Mouse (Mus musculus): ENCODE results near the gene Prdm16. TPM values are rescaled to one million over a fixed set of nuclear protein-coding genes. Genes with fewer than 3 reads are reported as not detected.
A peak's percentile ranks its signal among the peaks of the same experiment; 100 is the strongest.

Gene Prdm16
- total RNA-seq, 2 experiments from 2014 or later: 9.8 to 13.5 TPM

DNA sequence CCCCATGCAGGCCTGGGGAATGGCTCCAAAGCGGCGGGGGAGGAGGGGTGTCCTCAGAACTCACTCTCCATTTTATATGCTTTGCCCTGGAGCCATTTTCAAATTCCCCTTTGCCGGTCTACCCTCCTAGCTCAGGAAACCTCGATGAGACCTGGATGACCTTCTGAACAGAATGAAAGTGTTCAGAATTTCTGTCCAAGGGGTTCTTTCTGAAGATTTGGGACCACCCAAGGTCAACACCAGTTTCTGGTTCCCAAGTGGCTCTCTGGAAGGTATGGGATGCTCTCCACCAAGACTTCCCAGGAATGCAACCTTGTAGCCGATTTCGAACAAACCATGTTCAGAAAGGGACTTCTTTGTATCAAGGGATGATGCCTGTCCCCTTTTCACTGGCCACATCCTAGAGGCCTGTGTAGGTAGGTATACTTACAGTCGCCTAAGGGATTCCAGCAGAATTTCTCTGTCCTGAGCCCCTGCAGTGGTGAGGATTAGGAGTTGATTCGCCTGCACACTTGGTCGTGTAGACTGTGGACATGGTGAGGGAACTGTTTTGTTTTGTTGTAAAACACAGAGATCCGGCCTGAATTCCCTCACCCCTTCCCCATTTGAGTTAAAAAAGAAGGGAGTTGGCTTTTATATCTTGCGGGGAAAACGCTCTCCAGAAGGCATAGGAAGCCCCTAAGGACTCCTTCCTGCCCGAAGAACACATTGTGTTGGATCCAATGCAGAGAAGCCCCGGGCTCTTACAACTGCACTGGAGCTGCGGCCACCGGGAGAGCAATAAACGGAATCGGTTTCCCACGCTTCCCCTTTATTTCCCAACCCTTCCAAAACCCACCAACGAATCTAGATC is 4.0 kb upstream of the Prdm16 start:
- no peak for DNase-seq (ENCODE audit: low spot score in 2 of 2)

DNA sequence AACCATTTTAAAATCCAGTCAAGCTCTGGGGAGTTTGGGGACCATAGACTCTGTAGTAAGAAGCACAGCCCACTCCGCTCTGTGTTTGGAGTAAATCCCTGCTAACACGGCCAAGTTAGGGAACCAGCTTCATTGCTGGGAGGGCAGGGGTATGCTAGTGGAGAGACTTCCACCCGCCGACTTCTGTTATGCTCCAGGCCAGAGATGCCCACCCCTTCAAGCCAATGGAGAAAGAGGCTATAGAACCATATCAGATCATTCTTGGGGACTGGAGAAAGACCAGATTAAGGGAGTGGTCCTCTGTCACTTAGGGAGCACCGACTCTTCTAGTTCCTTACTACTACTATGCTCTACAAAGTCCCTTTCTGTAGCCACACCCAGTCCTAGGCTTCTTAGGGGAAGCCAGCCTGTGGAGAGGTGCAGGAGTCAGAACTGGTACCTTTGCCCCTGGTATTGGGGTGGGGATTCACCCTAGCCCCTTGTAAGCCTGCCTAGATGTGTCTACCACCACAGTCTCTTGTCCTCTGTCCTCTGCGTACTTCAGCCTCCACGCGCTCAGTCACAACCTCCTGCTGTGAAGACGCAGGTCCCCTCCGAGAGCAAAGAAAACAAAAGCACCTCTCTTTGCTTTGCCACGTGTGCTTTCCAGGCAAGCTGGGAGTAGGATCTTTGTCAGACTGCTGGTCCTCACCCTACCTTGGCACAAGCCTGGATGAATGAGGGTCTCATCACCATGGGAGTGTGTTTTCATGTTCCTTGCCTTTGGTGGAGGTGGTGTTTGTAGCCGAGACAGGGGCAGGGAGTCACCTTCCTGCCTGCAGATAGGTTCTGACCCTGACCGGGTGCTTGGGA is 3.1 kb upstream of the Prdm16 start:
- no peak for DNase-seq (ENCODE audit: low spot score in 2 of 2)

- no peak for DNase-seq (ENCODE audit: low spot score in 2 of 2)
These were observed 2.5 kb upstream of the Prdm16 start for GRCm38 (mm10) chr4:154639126-154639525.

DNA sequence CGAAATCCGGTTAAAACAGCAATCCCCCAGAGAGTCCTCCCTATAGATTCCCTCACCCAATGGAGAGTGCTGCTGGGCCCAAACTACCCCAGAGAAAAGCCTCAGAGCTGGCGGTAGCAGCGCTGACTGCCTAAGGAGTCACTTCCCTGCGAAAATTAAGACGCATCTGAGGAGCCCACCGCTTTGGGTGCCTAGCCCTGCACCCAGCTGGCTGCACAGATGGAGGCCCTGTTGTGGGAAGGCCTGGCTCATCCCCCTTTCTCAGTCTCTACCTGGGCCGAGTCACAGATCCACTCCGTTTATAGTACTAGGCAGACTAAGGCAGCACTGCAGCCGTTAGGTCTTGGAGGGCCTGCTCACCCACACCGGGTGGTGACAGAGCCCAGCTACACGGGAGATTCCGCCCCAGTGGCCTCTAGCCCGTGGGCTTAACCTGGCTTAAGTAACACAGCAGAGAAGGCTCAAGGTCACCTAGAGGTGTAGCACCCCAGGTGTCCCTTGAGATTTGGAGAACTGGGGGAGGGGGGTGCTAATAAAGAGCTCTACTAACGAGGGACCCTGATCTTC is 1.7 kb upstream of the Prdm16 start:
- no peak for DNase-seq (ENCODE audit: low spot score in 2 of 2)

DNA sequence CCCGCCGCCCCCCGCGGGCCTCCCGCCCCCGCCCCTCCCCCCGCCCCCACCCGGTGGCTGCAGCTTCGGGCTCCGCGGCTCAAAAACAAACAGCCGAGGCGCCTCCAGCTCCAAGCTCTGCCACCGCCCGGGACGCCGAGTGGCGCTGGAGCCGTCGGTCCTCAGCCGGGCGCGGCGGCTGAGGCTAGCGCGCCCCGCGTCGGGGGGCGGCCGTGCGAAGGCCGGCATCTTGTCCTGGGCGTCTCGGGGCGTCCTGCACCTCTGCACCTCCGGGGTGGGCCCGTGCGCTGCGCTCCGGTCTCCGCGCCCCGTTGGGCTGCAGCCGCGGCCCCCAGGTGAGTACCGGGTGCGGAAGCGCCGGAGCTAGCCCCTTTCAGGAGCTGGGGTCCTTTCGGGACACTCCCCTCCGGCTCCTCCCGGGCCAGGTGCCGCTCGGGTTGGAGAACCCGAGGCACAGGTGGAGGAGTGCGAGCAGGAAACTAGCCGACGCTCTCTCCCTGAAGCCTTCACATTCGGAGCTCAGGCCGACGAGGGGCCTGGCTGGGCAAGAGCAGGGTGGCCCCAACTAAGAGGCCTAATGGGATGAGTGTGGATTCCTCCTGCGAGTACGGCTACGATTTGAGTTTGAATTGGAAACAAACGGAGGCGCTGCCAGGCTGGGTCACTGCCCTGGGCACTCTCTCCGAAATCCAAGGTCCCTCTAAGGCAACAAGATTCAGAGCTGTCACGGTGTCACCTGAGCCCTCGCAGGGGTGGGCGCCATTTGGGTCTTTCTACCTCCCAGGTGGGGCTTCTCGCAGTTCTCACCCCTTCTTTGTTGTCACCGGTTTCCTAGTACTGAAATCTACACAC is 1.0 kb upstream of the Prdm16 start:
- no peak for DNase-seq (ENCODE audit: low spot score in 2 of 2)

- DNase-seq (ENCODE audit: low spot score in 2 of 2): peak; percentile 42 to 57
These were observed 630 bp downstream of the Prdm16 start for GRCm38 (mm10) chr4:154636053-154636433.

DNA sequence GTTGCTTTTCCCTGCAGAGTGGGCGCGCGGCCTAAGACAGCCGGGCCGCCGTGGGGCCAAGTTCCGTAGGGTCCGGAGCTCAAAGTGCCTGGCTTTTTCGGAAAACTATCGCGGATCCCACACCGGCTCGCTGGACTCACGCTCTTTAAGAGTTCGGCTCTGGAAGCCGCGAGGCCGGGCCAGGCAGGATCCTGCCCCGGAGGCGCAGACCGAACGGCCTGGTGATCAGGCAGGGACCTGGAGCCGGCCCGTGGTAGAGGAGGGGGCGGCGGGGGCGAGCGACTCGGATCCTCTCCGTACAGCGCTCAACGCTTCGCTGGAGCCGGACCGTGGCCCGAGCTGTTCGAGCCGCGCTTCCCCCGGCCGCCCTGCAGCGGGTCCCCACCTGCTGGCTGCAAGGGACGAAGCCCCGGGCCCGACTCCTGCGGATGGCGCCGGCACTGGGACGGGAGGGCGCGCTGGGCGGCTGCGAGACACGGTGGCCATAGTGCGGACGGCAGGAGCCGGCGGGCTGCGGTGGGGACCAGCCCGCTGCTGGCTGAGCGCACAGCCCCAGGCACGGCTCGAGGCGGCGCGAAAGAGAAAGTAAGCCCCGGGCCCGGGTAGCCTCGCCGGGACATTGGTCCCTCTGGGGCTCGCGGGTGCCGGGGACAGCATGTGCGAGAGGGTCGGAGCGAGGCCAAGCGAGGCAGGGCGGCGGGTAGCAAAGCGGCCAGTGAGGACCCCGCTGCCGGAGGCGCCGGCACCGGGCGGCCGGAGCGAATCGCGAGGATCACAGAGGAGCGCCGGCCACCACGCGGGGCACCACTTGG is 1.2 kb downstream of the Prdm16 start:
- DNase-seq (ENCODE audit: low spot score in 2 of 2): peak; percentile 40 to 53

GRCm38 (mm10) chr4:154634470-154635240 is 2.0 kb downstream of the Prdm16 start:
- no peak for DNase-seq (ENCODE audit: low spot score in 2 of 2)

- no peak for DNase-seq (ENCODE audit: low spot score in 2 of 2)
These were observed 2.7 kb downstream of the Prdm16 start for GRCm38 (mm10) chr4:154634001-154634400.

DNA sequence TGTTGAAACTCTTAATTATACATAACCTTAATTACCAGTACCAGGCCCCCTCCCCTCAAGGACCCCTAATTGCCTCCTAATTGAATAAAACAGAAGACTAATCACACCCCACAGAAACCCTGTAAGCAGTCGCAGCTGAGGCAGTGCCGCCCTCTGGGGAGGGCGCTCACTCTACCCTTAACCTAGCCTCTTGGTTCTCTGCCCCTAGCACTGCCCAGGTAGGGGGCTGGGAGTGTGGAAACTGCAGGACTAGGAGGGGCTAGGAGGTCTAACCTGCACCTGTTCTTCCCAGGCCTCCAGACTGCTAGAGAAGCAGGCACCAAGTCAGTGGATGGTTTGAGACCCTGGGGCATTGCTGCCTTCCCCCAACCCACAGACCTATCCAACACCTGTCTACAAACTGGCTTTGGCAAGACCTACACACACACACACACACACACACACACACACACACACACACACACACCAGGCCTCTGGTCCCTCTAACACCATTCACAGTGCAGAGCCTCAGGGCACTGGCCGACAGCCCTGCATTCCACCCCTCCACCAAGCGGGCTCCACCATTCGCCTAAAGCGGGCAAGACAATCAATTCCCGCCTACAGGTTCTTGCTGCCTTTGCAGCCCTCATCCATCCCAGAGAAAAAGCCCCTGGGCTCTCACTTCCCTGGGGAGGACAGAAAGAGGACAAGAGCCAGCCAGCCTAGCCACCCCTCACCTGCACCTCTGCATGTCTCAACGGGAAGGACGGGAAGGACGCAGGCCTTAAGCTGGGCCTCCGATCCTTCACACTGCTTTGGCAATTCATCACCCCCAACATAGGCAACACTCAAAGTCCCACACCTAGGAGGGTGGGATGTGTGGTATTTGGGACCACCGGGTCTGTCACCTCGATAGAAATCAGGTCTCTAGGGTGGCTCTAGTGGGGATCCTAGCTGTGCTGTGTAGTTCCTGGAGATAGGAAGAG is 3.6 kb downstream of the Prdm16 start:
- no peak for DNase-seq (ENCODE audit: low spot score in 2 of 2)

DNA sequence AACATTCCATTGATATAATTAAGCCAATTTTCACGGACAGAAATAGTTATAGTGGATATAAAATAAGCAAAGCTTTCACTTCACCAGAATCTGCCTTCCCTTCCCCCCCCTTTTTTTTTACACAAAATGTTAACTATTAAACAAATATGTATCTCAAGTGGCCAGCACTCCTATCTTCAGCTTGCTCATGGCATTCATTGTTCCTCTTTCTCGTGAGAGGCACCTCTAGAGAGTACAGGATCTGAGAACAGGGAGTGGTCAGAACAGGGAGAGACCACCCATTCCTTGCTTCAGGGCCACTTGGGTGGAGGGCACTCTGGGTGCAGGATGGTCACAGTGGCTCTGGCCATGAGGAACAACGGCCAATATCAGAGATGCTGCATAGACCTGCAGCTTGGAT is 5.9 kb downstream of the Prdm16 start:
- DNase-seq (ENCODE audit: low spot score in 2 of 2): no peak

DNA sequence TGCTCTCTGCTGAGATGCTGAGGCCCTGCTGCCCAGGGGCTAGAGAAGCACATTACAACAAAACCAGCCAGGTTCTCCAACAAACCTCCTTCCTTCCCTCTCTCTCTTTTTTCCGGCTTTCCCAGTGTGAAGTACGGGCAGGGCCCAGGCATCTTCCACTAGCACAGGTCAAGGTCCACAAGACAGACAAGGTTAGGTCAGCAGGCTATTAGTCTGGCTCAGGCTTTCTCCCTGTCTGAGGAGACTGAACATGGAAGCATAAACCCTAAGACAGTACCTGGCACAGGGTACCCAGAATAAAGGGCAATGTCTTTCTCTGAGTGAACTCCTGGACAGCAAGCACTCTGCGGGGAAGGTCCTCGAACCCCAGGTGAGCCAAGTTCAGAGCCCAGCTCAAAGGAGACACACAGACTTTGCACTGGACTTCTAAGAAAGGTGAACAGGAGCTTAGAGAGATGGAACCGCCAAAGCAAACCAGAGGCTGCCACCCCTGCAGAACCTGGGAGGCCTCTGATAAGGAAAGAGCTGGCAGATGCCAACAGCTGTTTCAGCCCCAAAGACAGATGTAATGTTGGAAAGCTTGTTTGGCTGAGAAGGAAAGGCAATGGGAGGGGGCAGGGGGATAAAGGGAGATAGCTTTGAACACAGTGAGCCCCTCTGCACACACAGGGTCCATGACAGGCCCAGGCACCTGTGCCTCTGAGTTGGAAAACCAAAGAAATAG is 9.1 kb downstream of the Prdm16 start:
- DNase-seq (ENCODE audit: low spot score in 2 of 2): no peak

- no peak for DNase-seq (ENCODE audit: low spot score in 2 of 2)
These were observed 10.4 kb downstream of the Prdm16 start for GRCm38 (mm10) chr4:154626282-154626681.

- DNase-seq (ENCODE audit: low spot score in 2 of 2): no peak
These were observed 11.0 kb downstream of the Prdm16 start for GRCm38 (mm10) chr4:154625710-154626109.

DNA sequence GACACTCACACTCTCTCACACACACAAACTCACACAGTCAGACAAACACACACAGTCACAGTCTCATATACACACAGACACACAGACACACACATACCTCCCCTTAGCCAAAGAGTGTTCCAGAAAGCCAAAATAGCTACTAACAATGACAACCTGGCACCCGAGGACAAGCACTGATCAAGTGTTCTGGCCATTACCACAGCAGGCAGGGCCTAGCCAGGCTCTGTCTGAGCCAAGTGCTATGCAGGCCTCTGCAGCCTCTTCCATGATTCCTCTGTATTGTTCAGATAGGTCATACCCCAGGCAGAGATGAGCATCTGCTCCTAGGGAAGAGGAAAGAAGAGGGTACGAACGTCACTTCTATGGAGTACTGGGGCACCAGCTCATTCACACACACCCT is 13.4 kb downstream of the Prdm16 start:
- no peak for DNase-seq (ENCODE audit: low spot score in 2 of 2)

GRCm38 (mm10) chr4:154622521-154622920 is 14.2 kb downstream of the Prdm16 start:
- DNase-seq (ENCODE audit: low spot score in 2 of 2): no peak

DNA sequence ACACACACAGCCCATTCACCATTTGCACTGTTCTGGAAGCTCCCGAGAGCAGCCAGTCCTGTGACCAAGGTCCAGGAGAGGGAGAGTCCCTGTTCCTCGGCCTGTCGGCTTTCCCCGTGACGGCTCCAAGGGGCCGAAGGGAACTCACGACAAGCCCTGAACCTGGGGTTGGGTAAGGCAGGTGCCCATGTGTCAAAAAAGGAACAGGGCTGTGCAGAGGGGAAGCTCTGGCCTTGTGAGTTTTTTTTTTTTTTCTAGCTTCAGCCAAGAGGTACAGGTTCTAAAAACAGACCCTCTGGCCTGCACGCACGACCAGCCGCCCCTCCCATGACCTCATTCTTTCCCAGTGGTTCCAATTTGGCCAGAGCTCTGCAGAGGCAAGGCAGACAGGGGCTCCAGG is 25.5 kb downstream of the Prdm16 start:
- DNase-seq (ENCODE audit: low spot score in 2 of 2): no peak

GRCm38 (mm10) chr4:154607724-154608123 is 28.9 kb downstream of the Prdm16 start:
- no peak for DNase-seq (ENCODE audit: low spot score in 2 of 2)
